Mouse (Mus musculus): Measurements from ENCODE around the gene Galnt7. TPM values are rescaled to one million over a fixed set of nuclear protein-coding genes. Genes with fewer than 3 reads are reported as not detected.

Gene Galnt7
- total and polyA plus RNA-seq, 3 experiments: 26.7 to 33.5 (median 32.7) TPM

DNA sequence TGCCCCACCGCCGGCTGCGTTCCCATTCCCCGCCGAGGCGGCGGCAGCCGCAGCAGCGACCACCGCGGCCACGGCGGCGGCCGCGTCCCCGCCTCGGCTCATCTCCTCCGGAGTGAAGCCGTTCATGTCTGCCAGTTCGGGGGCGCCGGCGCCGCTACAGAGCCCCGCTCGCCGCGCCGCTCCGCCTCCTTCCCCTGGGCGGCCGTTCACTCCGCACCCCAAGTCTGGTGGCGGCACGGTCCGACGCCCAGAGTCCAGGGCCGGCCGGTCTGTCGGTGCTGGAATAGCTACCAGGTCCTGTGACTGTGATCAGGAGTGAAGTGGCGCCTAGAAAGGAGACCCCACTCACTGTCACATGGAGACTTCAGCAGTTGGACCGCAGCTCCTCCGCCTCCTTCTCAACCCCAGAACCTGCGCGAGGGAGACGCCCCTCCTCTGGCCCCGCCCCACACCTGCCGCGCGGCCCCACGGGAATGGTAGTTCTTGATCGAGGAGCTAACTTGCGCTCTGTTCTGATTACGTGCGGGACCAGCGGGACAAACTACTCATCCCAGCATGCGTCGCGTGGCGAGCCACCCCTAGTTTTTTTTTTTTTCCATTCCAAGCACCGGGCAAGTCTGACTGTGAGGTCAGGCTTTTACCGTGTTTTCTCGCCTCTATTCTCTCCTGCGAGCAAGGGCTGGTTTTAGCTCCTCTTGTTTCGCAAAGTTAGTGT, 165.2 kb downstream of the Galnt7 start, which contains the start of gene Sap30 (continued):
- TF ChIP-seq SIN3A (IDR thresholded peaks at IDR 0.05; ENCODE audit: low read length) (no peak; the same call in none of the 2 replicates), E2F4 (IDR thresholded peaks at IDR 0.05; ENCODE audit: insufficient replicate concordance, low read depth, low read length) (no peak), ZC3H11A (IDR thresholded peaks at IDR 0.05; ENCODE audit: low read depth, low read length) (no peak), CHD2 (IDR thresholded peaks at IDR 0.05; ENCODE audit: low read length) (peak; percentile 44; the same call in 1 of the 2 replicates), POLR2A (IDR thresholded peaks at IDR 0.05; ENCODE audit: low read depth, low read length) (peak; percentile 77), USF1 (IDR thresholded peaks at IDR 0.05; ENCODE audit: low read depth, low read length) (no peak), MEF2A (IDR thresholded peaks at IDR 0.05; ENCODE audit: borderline replicate concordance, low read depth, low read length) (no peak), MYC (IDR thresholded peaks at IDR 0.05; ENCODE audit: low read depth, low read length) (no peak), MAX (IDR thresholded peaks at IDR 0.05; ENCODE audit: low read length) (peak; percentile 74; the same call in 1 of the 2 replicates), HCFC1 (IDR thresholded peaks at IDR 0.05; ENCODE audit: low read depth, low read length) (peak; percentile 96), EP300 (IDR thresholded peaks at IDR 0.05; ENCODE audit: low read length) (no peak), SMC3 (IDR thresholded peaks at IDR 0.05; ENCODE audit: low read depth, low read length) (no peak), ZKSCAN1 (IDR thresholded peaks at IDR 0.05; ENCODE audit: borderline replicate concordance, low read depth, low read length) (no peak), ETS1 (conservative IDR thresholded peaks at IDR 0.05; ENCODE audit: low read depth, low read length) (no peak), UBTF (IDR thresholded peaks at IDR 0.05; ENCODE audit: low read depth, low read length) (peak; percentile 94; the same call in 1 of the 2 replicates), USF2 (conservative IDR thresholded peaks at IDR 0.05; ENCODE audit: low read depth, low read length) (no peak), ZNF384 (IDR thresholded peaks at IDR 0.05; ENCODE audit: low read depth, low read length) (peak; percentile 99), PAX5 (IDR thresholded peaks at IDR 0.05; ENCODE audit: low read length) (no peak)

DNA sequence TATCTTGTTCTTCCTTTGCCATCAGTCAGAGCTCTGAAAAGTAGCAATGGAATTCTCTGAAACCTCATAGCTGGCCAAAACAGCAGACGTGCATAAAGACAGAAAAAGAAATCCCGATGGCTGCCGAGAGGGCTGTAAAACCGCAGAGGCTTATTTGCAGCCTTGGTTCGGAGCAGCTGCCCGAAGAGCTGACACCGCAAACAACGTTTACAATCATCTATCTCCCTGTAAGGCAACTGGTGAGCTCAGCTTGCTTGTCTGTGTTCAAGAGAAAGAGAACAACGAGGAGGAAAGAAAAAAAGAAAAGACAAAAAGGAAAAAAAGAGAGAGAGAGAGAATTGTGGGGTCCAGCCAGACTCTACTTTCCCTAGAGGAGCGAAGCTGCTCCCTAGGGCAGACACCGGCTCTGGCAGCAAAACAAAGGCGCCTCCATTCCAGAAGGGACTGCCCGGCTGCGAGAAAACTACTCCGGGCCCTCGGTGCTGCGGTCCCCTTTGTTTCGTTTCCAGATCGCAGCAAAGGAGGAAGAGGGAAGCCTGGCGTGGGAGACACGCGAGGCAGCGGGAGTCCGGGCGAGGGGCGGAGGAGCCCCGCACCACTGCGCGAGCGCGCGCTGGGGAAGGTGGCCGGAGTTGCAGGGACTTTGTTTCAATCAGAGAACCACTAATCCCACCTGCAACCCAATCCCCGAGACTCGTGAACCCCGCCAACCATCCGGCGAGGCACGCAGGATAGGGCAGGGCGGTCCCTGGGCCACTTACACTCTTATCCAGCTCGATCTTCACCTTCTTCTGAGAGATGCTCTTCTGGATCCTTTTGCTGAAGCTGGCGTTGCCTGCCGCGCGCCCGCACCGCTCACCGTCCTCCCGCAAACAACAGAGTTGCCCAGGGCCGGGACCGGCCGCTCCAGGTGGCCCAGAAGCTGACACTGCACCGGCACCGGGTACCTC, 166.1 kb downstream of the Galnt7 start:
- H3K79me2 ChIP-seq (replicated peaks; ENCODE audit: control insufficient read depth, extremely low read depth, insufficient read depth, poor library complexity, severe bottlenecking): peaks cover 10% of the 10 kb centered on the region
- H3K4me1 ChIP-seq (ENCODE audit: control insufficient read depth in 1 of 2, insufficient read depth in 2 of 2): peaks cover 3 to 18% of the 10 kb centered on the region in 2 experiments; a peak in 2 of 4 replicates
- dilution Hi-C loops (cut with MboI; ENCODE audit: extremely low pct_ligation_motif_present, extremely low pct_unique_long_range_greater_than_20kb, low sequenced_read_pairs): no loop called here
- in situ Hi-C loops (cut with MboI; ENCODE audit: low pct_ligation_motif_present, low pct_unique_long_range_greater_than_20kb, low sequenced_read_pairs): no loop called here
- H3K27ac ChIP-seq (ENCODE audit: insufficient read depth, low read depth): peak overlapping the region; percentile 57
- no peaks in the 10 kb centered on the region for H3K9me3 ChIP-seq (replicated peaks; ENCODE audit: low read length)
- H3K36me3 ChIP-seq (replicated peaks in 1 of 2; ENCODE audit: control insufficient read depth in 1 of 2, insufficient read depth in 1 of 2, low read length in 1 of 2): peaks cover 2 to 12% of the 10 kb centered on the region in 2 experiments
- H3K4me3 ChIP-seq (replicated peaks in 1 of 3; ENCODE audit: low read depth in 2 of 3, low read length in 2 of 3, poor library complexity in 1 of 3): peak overlapping the region; percentile 71 to 95 (median 85)
- peak overlapping the region; percentile 23 for H3K9ac ChIP-seq (ENCODE audit: insufficient read depth, low read depth)
- H3K27me3 ChIP-seq (replicated peaks): no peaks in the 10 kb centered on the region
- DNase-seq (ENCODE audit: extremely low read depth): peak; percentile 42
- H3K4me2 ChIP-seq (ENCODE audit: insufficient read depth, low read depth, poor library complexity, severe bottlenecking): peak overlapping the region; percentile 81
- TF ChIP-seq ETS1 (conservative IDR thresholded peaks at IDR 0.05; ENCODE audit: low read depth, low read length) (0 out of 2 replicates have a peak, but pooled peaks have one; percentile 11), MYC (IDR thresholded peaks at IDR 0.05; ENCODE audit: low read depth, low read length) (no peak), CTCF (conservative IDR thresholded peaks at IDR 0.05 in 1 of 2, IDR thresholded peaks at IDR 0.05 in 1 of 2; ENCODE audit: low read depth in 2 of 2, low read length in 2 of 2) (no peak), PAX5 (IDR thresholded peaks at IDR 0.05; ENCODE audit: low read length) (no peak), MAFK (IDR thresholded peaks at IDR 0.05; ENCODE audit: insufficient replicate concordance, low read length) (0 out of 2 replicates have a peak, but pooled peaks have one; percentile 27), JUN (IDR thresholded peaks at IDR 0.05; ENCODE audit: insufficient read depth, low read depth, low read length) (no peak), CHD2 (IDR thresholded peaks at IDR 0.05; ENCODE audit: low read length) (no peak), ZMIZ1 (IDR thresholded peaks at IDR 0.05; ENCODE audit: low read depth, low read length) (no peak), TCF12 (IDR thresholded peaks at IDR 0.05; ENCODE audit: low read depth, low read length) (peak; percentile 19; the same call in 1 of the 2 replicates), KAT2A (IDR thresholded peaks at IDR 0.05; ENCODE audit: insufficient replicate concordance, low read length) (no peak), NELFE (IDR thresholded peaks at IDR 0.05; ENCODE audit: low read depth, low read length) (no peak), MEF2A (IDR thresholded peaks at IDR 0.05; ENCODE audit: borderline replicate concordance, low read depth, low read length) (0 out of 2 replicates have a peak, but pooled peaks have one; percentile 23), BHLHE40 (IDR thresholded peaks at IDR 0.05; ENCODE audit: low read depth, low read length) (no peak; the same call in 1 of the 2 replicates), TBP (conservative IDR thresholded peaks at IDR 0.05; ENCODE audit: low read depth, low read length) (no peak), MXI1 (IDR thresholded peaks at IDR 0.05; ENCODE audit: low read depth, low read length) (no peak), SIN3A (IDR thresholded peaks at IDR 0.05; ENCODE audit: low read length) (peak; percentile 68; the same call in 1 of the 2 replicates), USF1 (IDR thresholded peaks at IDR 0.05; ENCODE audit: low read depth, low read length) (no peak), E2F4 (IDR thresholded peaks at IDR 0.05; ENCODE audit: insufficient replicate concordance, low read depth, low read length) (no peak), ZC3H11A (IDR thresholded peaks at IDR 0.05; ENCODE audit: low read depth, low read length) (no peak), NRF1 (IDR thresholded peaks at IDR 0.05; ENCODE audit: low read depth, low read length) (peak; percentile 39; the same call in 1 of the 2 replicates), UBTF (IDR thresholded peaks at IDR 0.05; ENCODE audit: low read depth, low read length) (no peak), RCOR1 (conservative IDR thresholded peaks at IDR 0.05; ENCODE audit: low read depth, low read length) (no peak), ZNF384 (IDR thresholded peaks at IDR 0.05; ENCODE audit: low read depth, low read length) (no peak), ELF1 (IDR thresholded peaks at IDR 0.05; ENCODE audit: low read depth, low read length) (no peak)

All from CH12.LX (cell line).